Mouse (Mus musculus): ENCODE results near the gene Slc25a33. TPM values are rescaled to one million over a fixed set of nuclear protein-coding genes. Genes with fewer than 3 reads are reported as not detected.

Gene Slc25a33
- total and polyA plus RNA-seq, 2 experiments = 12.7 to 14.3 TPM

- H3K4me1 ChIP-seq (ENCODE audit: control insufficient read depth, insufficient read depth, low read length) = no peaks in the 10 kb centered on the region
- H3K79me2 ChIP-seq (ENCODE audit: control insufficient read depth, insufficient read depth, low read length) = no peaks in the 10 kb centered on the region
- no peak overlapping the region; the same call in 1 of the 2 replicates for H3K27ac ChIP-seq (replicated peaks; ENCODE audit: insufficient read depth, low read depth, low read length)
- no peaks in the 10 kb centered on the region for H3K27me3 ChIP-seq (ENCODE audit: control insufficient read depth, insufficient read depth, low read length)
- no peak overlapping the region; the same call in 1 of the 2 replicates for H3K4me3 ChIP-seq (ENCODE audit: insufficient read depth, low read depth, low read length)
- TF ChIP-seq POLR2A (IDR thresholded peaks at IDR 0.05; ENCODE audit: extremely low read depth, insufficient read depth, low read length) (no peak), CTCF (IDR thresholded peaks at IDR 0.05; ENCODE audit: low read depth, low read length) (no peak)
- no peak for DNase-seq (ENCODE audit: extremely low read depth, low read depth, low spot score)
- no peak overlapping the region; the same call in 1 of the 2 replicates for H3K9ac ChIP-seq (ENCODE audit: low read depth, low read length)
- no peaks in the 10 kb centered on the region for H3K36me3 ChIP-seq (ENCODE audit: control insufficient read depth, insufficient read depth, low read length)
- 42% methylated on average over 16 of the region's 16 CpGs for WGBS
Observed at GRCm38 (mm10) chr4:149696189-149696971, 77.7 kb downstream of the Slc25a33 start.

Other genes with a start within 250 kb of the Slc25a33 start
- 2.3 and 2.8 TPM in 2 replicates for gene Clstn1, start 187.8 kb downstream of the Slc25a33 start, total RNA-seq (2014; rRNA removed)
- 1.4 and 1.5 TPM in 2 replicates for gene Clstn1, start 187.8 kb downstream of the Slc25a33 start, polyA plus RNA-seq (2012; rRNA removed)
- 2.3 and 3.0 TPM in 2 replicates for gene Pik3cd, start 71.7 kb downstream of the Slc25a33 start, total RNA-seq (2014; rRNA removed)
- gene Pik3cd, start 71.7 kb downstream of the Slc25a33 start, polyA plus RNA-seq (2012; rRNA removed) = 1.6 and 2.2 TPM in 2 replicates
- gene Tmem201, start 36.2 kb downstream of the Slc25a33 start, total RNA-seq (2014; rRNA removed) = 6.5 and 8.2 TPM in 2 replicates
- 23.4 and 25.2 TPM in 2 replicates for gene Tmem201, start 36.2 kb downstream of the Slc25a33 start, polyA plus RNA-seq (2012; rRNA removed)
- gene Spsb1, start 180.8 kb upstream of the Slc25a33 start, total RNA-seq (2014; rRNA removed) = 0.54 and 0.92 TPM in 2 replicates
- gene Spsb1, start 180.8 kb upstream of the Slc25a33 start, polyA plus RNA-seq (2012; rRNA removed) = 0.91 and 1.3 TPM in 2 replicates
- gene H6pd, start 234.7 kb upstream of the Slc25a33 start, total RNA-seq (2014; rRNA removed) = 121 and 187 TPM in 2 replicates
- gene H6pd, start 234.7 kb upstream of the Slc25a33 start, polyA plus RNA-seq (2012; rRNA removed) = 183 and 205 TPM in 2 replicates